Mouse (Mus musculus) spleen, adult 2 months (tissue): ENCODE measurements around the gene Plch2. TPM values are rescaled to one million over a fixed set of nuclear protein-coding genes. Genes with fewer than 3 reads are reported as not detected.

Experiments
- DNase-seq, 2 experiments: peaks; one replicate each; pipeline versions ENCODE4 v3.0.0 to v3.0.0-alpha.2; 2012 to 2021; ENCODE audit warnings: low spot score in 2 of 2, low read depth in 1 of 2
- H3K27ac ChIP-seq: fragments of 200-500 bp; 2 replicates; pipeline ENCODE4 v1.5.1; 2012; ENCODE audit warnings: low read length, inconsistent platforms; ENCODE audit not compliant: insufficient read depth
- H3K27me3 ChIP-seq: fragments of 200-500 bp; 2 replicates; pipeline ENCODE4 v1.6.1; 2012; ENCODE audit warnings: mild to moderate bottlenecking, moderate library complexity, low read length, inconsistent platforms; ENCODE audit not compliant: control insufficient read depth, insufficient read depth
- H3K36me3 ChIP-seq: fragments of 200-500 bp; 2 replicates; pipeline ENCODE4 v1.6.1; 2012; ENCODE audit warnings: mild to moderate bottlenecking, low read length, inconsistent platforms; ENCODE audit not compliant: control insufficient read depth, insufficient read depth
- H3K4me1 ChIP-seq: fragments of 200-500 bp; 2 replicates; pipeline ENCODE4 v1.6.1; 2011; ENCODE audit warnings: inconsistent platforms; ENCODE audit not compliant: control insufficient read depth, insufficient read depth, insufficient read length
- H3K4me3 ChIP-seq: fragments of 200-500 bp; 2 replicates; pipeline ENCODE4 v1.5.1; 2011; ENCODE audit warnings: mild to moderate bottlenecking, inconsistent platforms; ENCODE audit not compliant: insufficient read depth, insufficient read length; ENCODE audit errors: extremely low read depth
- CTCF ChIP-seq: fragments of 200-500 bp; IDR thresholded peaks from 2 replicates; pipeline ENCODE4 v1.5.1; 2011; ENCODE audit warnings: mild to moderate bottlenecking, inconsistent platforms; ENCODE audit not compliant: insufficient read depth, insufficient read length, insufficient replicate concordance; ENCODE audit errors: extremely low read depth
- POLR2A ChIP-seq: fragments of 200-500 bp; IDR thresholded peaks from 2 replicates; pipeline ENCODE4 v1.6.1; 2011; ENCODE audit warnings: low read depth, low read length, inconsistent platforms
- WGBS: fragments of 180-500 bp; shearing (Covaris S2); methylation state at CpG from one replicate; pipeline ENCODE4 v1.1.7; 2018; 5-methylcytosine and 5-hydroxymethylcytosine counted together
- polyA plus RNA-seq: library from polyadenylated mRNA; depleted of rRNA; stranded (reverse); fragments of >200 nt; gene quantifications from 2 replicates; pipeline ENCODE4 v1.2.3, GENCODE M21; 2012

Plch2 gene
- polyA plus RNA-seq, 1 experiment, result 0.20 TPM

DNA sequence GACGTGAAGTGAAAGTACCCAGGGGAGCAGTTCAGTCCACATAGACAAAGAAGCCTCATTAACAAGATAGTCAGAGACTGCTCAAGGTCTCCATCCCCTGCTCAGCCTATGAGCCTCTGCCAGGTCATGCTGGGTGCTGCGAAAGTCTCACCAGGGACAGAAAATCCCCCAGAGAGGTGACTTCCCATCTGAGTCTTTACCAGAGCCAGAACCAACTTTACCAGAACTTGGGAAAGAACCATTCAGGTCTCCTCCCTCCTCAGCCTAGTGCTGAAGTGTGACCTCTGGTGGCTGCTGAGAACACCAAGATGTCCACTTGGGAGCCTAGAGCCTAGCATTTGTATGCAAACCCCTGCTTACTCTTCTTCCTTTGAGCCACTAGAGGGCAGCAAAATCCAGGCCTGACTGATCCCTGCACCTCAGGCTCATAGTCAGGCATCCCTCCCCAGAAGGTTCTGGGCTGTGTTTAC, 112.4 kb downstream of the Plch2 start:
- peak; percentile 85; the same call in 1 of the 2 replicates for TF ChIP-seq CTCF
- TF ChIP-seq POLR2A, result no peak
- H3K27ac ChIP-seq, result peak overlapping the region; percentile 53
- no peak overlapping the region for H3K4me3 ChIP-seq
- DNase-seq, result peak; percentile 81 to 85
- peaks cover 12% of the 10 kb centered on the region; the same call in 1 of the 2 replicates for H3K4me1 ChIP-seq
- 9% methylated on average over 2 of the region's 2 CpGs for WGBS
- no peaks in the 10 kb centered on the region for H3K36me3 ChIP-seq
- peaks cover 5% of the 10 kb centered on the region; the same call in 1 of the 2 replicates for H3K27me3 ChIP-seq

DNA sequence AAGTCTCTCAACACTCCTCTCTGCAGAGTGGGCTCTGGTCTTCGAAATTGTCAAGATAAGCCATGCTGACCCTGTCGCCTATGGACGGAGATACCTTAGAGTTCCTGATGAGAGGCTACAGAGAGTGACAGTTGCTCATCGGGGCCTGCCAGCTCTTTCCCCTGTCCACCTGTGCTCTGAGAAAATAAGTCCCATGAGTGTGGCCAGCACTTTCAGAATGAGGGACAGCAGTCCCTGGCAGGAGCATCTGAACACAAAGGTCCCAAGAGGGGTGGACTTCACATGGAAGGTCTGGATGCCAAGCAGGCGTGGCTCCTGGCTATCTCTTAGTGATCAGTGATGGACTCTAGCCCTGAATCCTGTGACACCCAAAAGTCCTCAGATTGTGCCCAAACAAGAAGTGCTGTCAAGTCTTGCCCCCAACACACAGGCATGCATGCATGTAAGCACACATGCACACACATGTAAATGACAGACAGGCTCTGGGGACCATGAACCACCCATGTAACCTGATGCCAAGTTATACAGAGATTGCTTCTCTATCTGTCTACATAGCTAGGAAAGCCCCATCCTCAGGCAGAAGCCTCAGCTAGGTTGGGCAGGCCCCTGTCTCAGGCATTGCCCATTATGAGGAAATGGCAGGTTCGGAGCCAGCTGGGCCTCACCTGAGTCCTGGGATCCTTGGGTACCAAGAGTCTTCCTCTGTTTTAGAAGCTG, 113.1 kb downstream of the Plch2 start:
- WGBS, result 87% methylated on average over 6 of the region's 6 CpGs
- Histone ChIP-seq H3K27ac (peak overlapping the region; percentile 53), H3K4me3 (no peak overlapping the region), H3K4me1 (peaks cover 12% of the 10 kb centered on the region; the same call in 1 of the 2 replicates), H3K36me3 (no peaks in the 10 kb centered on the region), H3K27me3 (peaks cover 1% of the 10 kb centered on the region; the same call in 1 of the 2 replicates)
- TF ChIP-seq CTCF (no peak), POLR2A (no peak)
- DNase-seq, result no peak

DNA sequence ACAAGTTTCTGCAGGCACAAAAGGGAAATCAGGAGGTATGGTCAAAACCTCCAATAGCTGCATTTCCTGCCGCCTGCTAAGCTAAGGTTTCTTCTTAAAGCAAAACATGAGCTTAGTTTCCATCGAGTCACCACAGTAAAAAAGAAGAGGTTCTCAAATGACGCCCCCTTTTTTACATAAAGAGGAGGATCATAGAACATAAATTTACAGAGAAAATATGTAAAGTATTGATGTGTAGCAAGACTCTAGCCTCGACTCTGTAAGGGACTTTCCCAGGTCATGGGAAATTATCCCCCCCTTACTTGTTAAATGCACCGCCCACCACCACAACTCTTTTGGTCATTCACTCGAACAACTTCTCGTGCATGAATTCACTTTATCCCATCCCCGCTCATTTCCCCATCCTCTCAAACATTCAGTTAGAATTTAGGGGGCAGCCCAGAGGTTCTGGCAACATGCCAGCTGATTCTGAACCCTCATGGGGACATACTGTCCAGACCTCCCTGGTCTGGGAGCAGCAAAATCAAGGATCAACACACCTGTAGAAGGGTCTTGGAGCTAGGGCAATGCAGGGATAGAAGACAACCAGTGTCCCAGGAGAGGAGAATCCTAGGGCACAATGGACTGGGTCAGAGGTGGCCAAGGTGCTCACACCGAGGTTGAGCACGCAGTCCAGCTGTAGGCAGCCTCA, 113.8 kb downstream of the Plch2 start:
- Histone ChIP-seq H3K27ac (peak overlapping the region; percentile 53), H3K27me3 (peaks cover 1% of the 10 kb centered on the region; the same call in 1 of the 2 replicates), H3K36me3 (no peaks in the 10 kb centered on the region), H3K4me1 (peaks cover 12% of the 10 kb centered on the region; the same call in 1 of the 2 replicates), H3K4me3 (no peak overlapping the region)
- DNase-seq, result no peak
- WGBS, result 47% methylated on average over 10 of the region's 10 CpGs
- no peak for TF ChIP-seq CTCF
- TF ChIP-seq POLR2A, result no peak

DNA sequence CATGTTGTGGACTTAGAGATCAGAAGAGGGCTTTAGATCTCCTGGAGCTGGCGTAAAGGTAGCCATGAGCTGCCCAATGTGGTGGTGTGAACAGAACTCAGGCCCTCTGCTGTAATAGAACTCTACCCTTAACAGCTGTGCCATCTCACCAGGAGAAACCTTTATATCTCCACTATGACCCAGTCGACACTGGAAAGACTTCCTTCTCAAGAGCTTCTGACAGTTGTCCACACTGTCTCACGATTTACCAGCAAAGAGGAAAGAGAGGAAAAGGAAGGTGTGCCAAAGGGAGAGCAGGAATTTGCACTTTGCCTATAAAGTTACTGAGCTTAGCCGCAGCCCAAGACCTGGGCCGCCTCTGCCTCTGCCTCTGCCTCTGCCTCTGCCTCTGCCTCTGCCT, 114.8 kb downstream of the Plch2 start:
- Histone ChIP-seq H3K4me1 (peaks cover 14% of the 10 kb centered on the region), H3K36me3 (no peaks in the 10 kb centered on the region), H3K27ac (no peak overlapping the region), H3K4me3 (no peak overlapping the region), H3K27me3 (no peaks in the 10 kb centered on the region)
- no peak for DNase-seq
- no peak for TF ChIP-seq POLR2A
- TF ChIP-seq CTCF, result no peak
- 93% methylated on average over 4 of the region's 5 CpGs for WGBS

DNA sequence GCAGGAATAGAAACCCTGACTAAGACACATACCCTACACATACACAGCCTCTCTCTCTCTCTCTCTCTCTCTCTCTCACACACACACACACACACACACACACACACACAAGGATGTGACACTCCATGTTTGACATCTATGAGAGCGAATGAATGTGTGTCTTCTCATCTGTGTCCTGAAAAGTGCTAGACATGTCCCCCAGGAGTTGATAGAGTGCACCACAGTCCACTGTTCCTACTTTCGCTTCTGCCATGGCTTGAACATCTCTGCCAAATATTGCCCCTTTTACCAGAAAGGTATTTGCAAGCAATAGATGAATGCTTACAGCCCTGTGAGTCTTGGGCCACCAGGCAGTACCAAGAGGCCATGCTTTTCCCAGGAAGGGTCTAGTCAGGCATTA, 116.4 kb downstream of the Plch2 start:
- DNase-seq, result no peak
- H3K4me1 ChIP-seq, result peaks cover 18% of the 10 kb centered on the region
- no peaks in the 10 kb centered on the region for H3K36me3 ChIP-seq
- TF ChIP-seq POLR2A (no peak), CTCF (no peak)
- no peaks in the 10 kb centered on the region for H3K27me3 ChIP-seq
- H3K27ac ChIP-seq, result no peak overlapping the region
- H3K4me3 ChIP-seq, result no peak overlapping the region
- WGBS, result 44% methylated on average over 2 of the region's 2 CpGs

DNA sequence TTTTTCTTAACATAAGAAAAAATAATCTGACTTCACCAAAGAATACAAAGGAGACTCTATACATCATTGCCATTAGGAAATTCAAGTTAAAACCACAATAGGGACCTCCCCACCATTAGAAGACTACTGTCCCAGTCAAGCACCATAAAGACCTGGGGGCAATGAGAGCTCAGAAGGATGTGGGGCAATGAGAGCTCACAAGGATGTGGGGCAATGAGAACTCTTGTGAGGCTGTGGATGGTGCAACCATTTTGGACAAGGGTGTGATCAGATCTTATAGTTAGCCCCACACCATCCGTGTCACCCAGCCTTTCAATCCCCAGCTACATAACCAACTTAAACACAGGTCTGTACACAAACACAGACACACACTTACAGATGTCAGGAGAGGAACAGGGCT, 118.8 kb downstream of the Plch2 start:
- no peaks in the 10 kb centered on the region for H3K27me3 ChIP-seq
- peaks cover 10% of the 10 kb centered on the region for H3K4me1 ChIP-seq
- no peak overlapping the region for H3K4me3 ChIP-seq
- 88% methylated on average over 1 of the region's 1 CpGs for WGBS
- no peak for TF ChIP-seq POLR2A
- no peak for TF ChIP-seq CTCF
- no peaks in the 10 kb centered on the region for H3K36me3 ChIP-seq
- no peak for DNase-seq
- H3K27ac ChIP-seq, result peak overlapping the region; percentile 29; the same call in 1 of the 2 replicates

DNA sequence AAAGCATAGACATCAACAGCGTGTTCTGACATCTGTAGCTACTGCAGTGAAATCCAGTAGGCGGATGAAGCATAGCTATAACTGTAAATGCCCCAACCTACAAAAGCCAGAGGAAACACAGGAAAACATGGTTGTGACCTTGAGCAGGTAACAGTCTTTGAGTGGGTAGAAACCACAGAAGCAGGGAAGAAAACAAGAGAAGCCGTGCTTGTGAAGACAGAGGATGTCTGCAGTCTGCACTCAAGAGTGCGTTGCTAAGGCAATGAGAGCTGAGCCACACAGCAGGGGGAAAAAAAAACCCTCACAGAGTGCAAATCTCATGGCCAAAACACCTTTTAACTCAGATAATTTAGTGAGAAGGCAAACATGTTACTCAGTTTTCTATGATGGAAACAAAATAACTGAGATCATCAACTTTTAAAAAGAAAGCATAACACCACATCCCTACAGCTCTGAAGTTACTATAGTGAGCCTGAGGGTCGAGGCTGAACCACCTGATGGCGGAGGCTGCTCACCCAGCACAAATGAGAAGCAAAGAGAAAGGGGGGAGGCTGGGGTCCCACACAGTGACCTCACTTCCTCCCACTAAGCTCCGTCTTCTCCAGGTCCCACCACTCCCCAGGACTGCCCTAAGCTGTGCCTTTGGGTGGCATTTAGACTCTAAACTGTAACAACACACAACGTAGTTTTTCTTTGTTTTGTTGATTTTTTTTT, 119.9 kb downstream of the Plch2 start:
- no peaks in the 10 kb centered on the region for H3K36me3 ChIP-seq
- 40% methylated on average over 8 of the region's 8 CpGs for WGBS
- TF ChIP-seq POLR2A, result no peak
- TF ChIP-seq CTCF, result no peak
- H3K27me3 ChIP-seq, result no peaks in the 10 kb centered on the region
- H3K4me1 ChIP-seq, result peaks cover 10% of the 10 kb centered on the region
- peak overlapping the region; percentile 90 for H3K27ac ChIP-seq
- peak in 1 of 2 experiments; percentile 64 for DNase-seq
- no peak overlapping the region for H3K4me3 ChIP-seq
